Mouse (Mus musculus) E14TG2a.4 (cell line): ENCODE results near the gene Cpne5.
"Not testable (repeated sequence)": the region's sequence is repeated elsewhere in the genome, so short reads cannot be mapped to it uniquely, and the experiment has no call there.

Experiments used
- H3K27me3 ChIP-seq: 2 replicates; pipeline ENCODE4 v1.6.1; 2014; ENCODE audit warnings: low read length, control low read depth; ENCODE audit not compliant: insufficient read depth
- H3K36me3 ChIP-seq: 2 replicates; pipeline ENCODE4 v1.6.1; 2014; ENCODE audit warnings: low read length, control low read depth; ENCODE audit not compliant: insufficient read depth
- H3K4me1 ChIP-seq: replicated peaks from 2 replicates; pipeline ENCODE4 v1.6.1; 2014; ENCODE audit warnings: low read depth, low read length, control low read depth
- H3K4me3 ChIP-seq: replicated peaks from 2 replicates; pipeline ENCODE4 v1.5.1; 2014; ENCODE audit warnings: mild to moderate bottlenecking, low read length
- H3K9me3 ChIP-seq: 2 replicates; pipeline ENCODE4 v1.6.1; 2014; ENCODE audit warnings: low read length, control low read depth
- CTCF ChIP-seq: conservative IDR thresholded peaks from 2 replicates; pipeline ENCODE4 v1.5.1; 2014; ENCODE audit warnings: low read length
- NANOG ChIP-seq: IDR thresholded peaks from 2 replicates; pipeline ENCODE4 v1.6.1; 2014; ENCODE audit warnings: borderline replicate concordance, low read length, mixed read lengths
- POU5F1 ChIP-seq: IDR thresholded peaks from 2 replicates; pipeline ENCODE4 v1.6.1; 2014; ENCODE audit warnings: low read length, borderline replicate concordance

Gene Cpne5

GRCm38 (mm10) chr17:29260501-29260900 is 22.5 kb upstream of the Cpne5 start:
- TF ChIP-seq POU5F1 (no peak), CTCF (no peak), NANOG (no peak)
- no peaks in the 10 kb centered on the region for H3K27me3 ChIP-seq
- H3K36me3 ChIP-seq: peaks cover 60% of the 10 kb centered on the region
- no peaks in the 10 kb centered on the region for H3K9me3 ChIP-seq
- H3K4me1 ChIP-seq: peaks cover 74% of the 10 kb centered on the region
- peak overlapping the region; percentile 87 for H3K4me3 ChIP-seq

GRCm38 (mm10) chr17:29259489-29259888 is 21.5 kb upstream of the Cpne5 start:
- Histone ChIP-seq H3K4me1 (peaks cover 73% of the 10 kb centered on the region), H3K9me3 (no peaks in the 10 kb centered on the region), H3K27me3 (no peaks in the 10 kb centered on the region), H3K36me3 (peaks cover 67% of the 10 kb centered on the region), H3K4me3 (no peak overlapping the region)
- TF ChIP-seq CTCF (peak; percentile 52), NANOG (no peak)

GRCm38 (mm10) chr17:29258921-29259320 is 21.0 kb upstream of the Cpne5 start:
- Histone ChIP-seq H3K4me3 (no peak overlapping the region), H3K9me3 (no peaks in the 10 kb centered on the region), H3K36me3 (peaks cover 73% of the 10 kb centered on the region), H3K27me3 (no peaks in the 10 kb centered on the region), H3K4me1 (peaks cover 79% of the 10 kb centered on the region)
- TF ChIP-seq POU5F1 (no peak), CTCF (no peak), NANOG (no peak)

- TF ChIP-seq CTCF: no peak
- TF ChIP-seq POU5F1: no peak
- TF ChIP-seq NANOG: no peak
- H3K9me3 ChIP-seq: no peaks in the 10 kb centered on the region
- H3K36me3 ChIP-seq: peaks cover 81% of the 10 kb centered on the region
- H3K4me3 ChIP-seq: peak overlapping the region; percentile 37
- peaks cover 87% of the 10 kb centered on the region for H3K4me1 ChIP-seq
- H3K27me3 ChIP-seq: no peaks in the 10 kb centered on the region
Measured at GRCm38 (mm10) chr17:29258025-29258558, 20.1 kb upstream of the Cpne5 start.

GRCm38 (mm10) chr17:29257001-29257511 is 19.1 kb upstream of the Cpne5 start:
- H3K9me3 ChIP-seq: no peaks in the 10 kb centered on the region
- peaks cover 89% of the 10 kb centered on the region for H3K4me1 ChIP-seq
- H3K27me3 ChIP-seq: no peaks in the 10 kb centered on the region
- H3K4me3 ChIP-seq: 0 out of 2 replicates have a peak overlapping the region, but pooled peaks have one; percentile 1
- peaks cover 87% of the 10 kb centered on the region for H3K36me3 ChIP-seq
- TF ChIP-seq CTCF (no peak), POU5F1 (no peak), NANOG (no peak)

GRCm38 (mm10) chr17:29256507-29256906 is 18.5 kb upstream of the Cpne5 start:
- Histone ChIP-seq H3K27me3 (no peaks in the 10 kb centered on the region), H3K36me3 (peaks cover 87% of the 10 kb centered on the region), H3K4me3 (no peak overlapping the region), H3K4me1 (peaks cover 88% of the 10 kb centered on the region), H3K9me3 (no peaks in the 10 kb centered on the region)
- no peak for TF ChIP-seq NANOG
- no peak for TF ChIP-seq CTCF
- no peak for TF ChIP-seq POU5F1

GRCm38 (mm10) chr17:29254784-29255183 is 16.8 kb upstream of the Cpne5 start:
- Histone ChIP-seq H3K4me1 (peaks cover 81% of the 10 kb centered on the region), H3K36me3 (peaks cover 91% of the 10 kb centered on the region)
- H3K9me3 ChIP-seq, H3K4me3 ChIP-seq, H3K27me3 ChIP-seq: not testable (repeated sequence)

DNA sequence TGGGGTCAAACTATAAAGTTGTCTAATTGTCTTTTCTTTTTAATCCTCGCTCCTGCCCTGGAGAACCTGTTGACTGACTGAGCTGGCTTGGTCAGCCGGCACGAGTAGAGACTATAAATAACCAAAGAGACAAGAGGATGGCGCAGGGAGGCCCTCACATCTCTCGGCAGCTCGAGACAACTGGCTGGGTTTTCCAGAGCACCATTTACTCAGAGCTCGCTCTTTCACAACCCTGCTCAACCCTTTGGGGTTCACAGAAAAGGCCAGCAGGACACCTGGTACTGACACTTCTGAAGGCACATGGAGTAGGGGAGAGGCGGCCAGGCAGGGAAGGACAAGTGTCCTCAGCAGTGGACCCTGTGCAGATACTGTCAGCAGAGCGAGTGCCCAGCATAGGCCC is 15.7 kb upstream of the Cpne5 start:
- Histone ChIP-seq H3K27me3 (no peaks in the 10 kb centered on the region), H3K36me3 (peaks cover 97% of the 10 kb centered on the region), H3K4me1 (peaks cover 77% of the 10 kb centered on the region), H3K9me3 (no peaks in the 10 kb centered on the region), H3K4me3 (no peak overlapping the region)
- TF ChIP-seq POU5F1 (no peak), CTCF (no peak), NANOG (no peak)

- TF ChIP-seq CTCF: no peak
- no peak for TF ChIP-seq NANOG
- peaks cover 76% of the 10 kb centered on the region for H3K4me1 ChIP-seq
- H3K27me3 ChIP-seq: no peaks in the 10 kb centered on the region
- H3K36me3 ChIP-seq: peaks cover 97% of the 10 kb centered on the region
- no peak overlapping the region for H3K4me3 ChIP-seq
- no peaks in the 10 kb centered on the region for H3K9me3 ChIP-seq
Measured at GRCm38 (mm10) chr17:29253236-29253635, 15.3 kb upstream of the Cpne5 start.
